Mouse (Mus musculus) limb, embryonic 15.5 days (tissue): ENCODE data around the gene Grik3. TPM values are rescaled to one million over a fixed set of nuclear protein-coding genes. Genes with fewer than 3 reads are reported as not detected.
A peak's percentile ranks its signal among the peaks of the same experiment; 100 is the strongest.
"Not testable (repeated sequence)": the region's sequence is repeated elsewhere in the genome, so short reads cannot be mapped to it uniquely, and the experiment has no call there.

Source experiments
- ATAC-seq: fragments of 200-750 bp; cut with Nextera tagmentation; 2 replicates; pipeline ENCODE4 v1.8.0; 2017; ENCODE audit warnings: low read depth, moderate TSS enrichment; ENCODE audit not compliant: insufficient number of reproducible peaks, low FRiP score, low TSS enrichment
- H3K27ac ChIP-seq: fragments of 300-500 bp; sonication (generic); 2 replicates; pipeline ENCODE4 v1.5.1; 2015; ENCODE audit warnings: moderate library complexity, mild to moderate bottlenecking, inconsistent platforms
- H3K27me3 ChIP-seq: fragments of 300-500 bp; sonication (generic); 2 replicates; pipeline ENCODE4 v1.6.1; 2015; ENCODE audit warnings: inconsistent platforms
- H3K36me3 ChIP-seq: fragments of 300-500 bp; sonication (generic); 2 replicates; pipeline ENCODE4 v1.6.1; 2015; ENCODE audit warnings: inconsistent platforms
- H3K4me1 ChIP-seq: fragments of 300-500 bp; sonication (generic); 2 replicates; pipeline ENCODE4 v1.6.1; 2015; ENCODE audit warnings: inconsistent platforms
- H3K4me2 ChIP-seq: fragments of 300-500 bp; sonication (generic); 2 replicates; pipeline ENCODE4 v1.6.1; 2015; ENCODE audit warnings: mild to moderate bottlenecking, inconsistent platforms
- H3K4me3 ChIP-seq: fragments of 300-500 bp; sonication (generic); 2 replicates; pipeline ENCODE4 v1.5.1; 2015; ENCODE audit warnings: mild to moderate bottlenecking, inconsistent platforms
- H3K9ac ChIP-seq: fragments of 300-500 bp; sonication (generic); 2 replicates; pipeline ENCODE4 v1.6.1; 2015; ENCODE audit warnings: inconsistent platforms
- H3K9me3 ChIP-seq: fragments of 300-500 bp; sonication (generic); 2 replicates; pipeline ENCODE4 v1.6.1; 2016; ENCODE audit warnings: inconsistent platforms
- WGBS: fragments of 180-500 bp; shearing (Covaris S2); methylation state at CpG from one replicate; pipeline ENCODE4 v1.1.7; 2015; 5-methylcytosine and 5-hydroxymethylcytosine counted together
- polyA plus RNA-seq: library from polyadenylated mRNA; unstranded; fragments of >200 nt; fragmentation: Nextera tagmentation; extraction: Ambion mirVana; gene quantifications from 2 replicates; pipeline ENCODE4 v1.2.1, GENCODE M21; 2015

Grik3 gene
- polyA plus RNA-seq, 1 experiment from 2014 or later = 0.38 TPM

- no peak overlapping the region for H3K9ac ChIP-seq
- H3K9me3 ChIP-seq = no peaks in the 10 kb centered on the region
- ATAC-seq = 0 out of 2 replicates have a peak, but pooled peaks have one; percentile 5
- H3K4me2 ChIP-seq = no peak overlapping the region
- peaks cover 20% of the 10 kb centered on the region for H3K27me3 ChIP-seq
- 45% methylated on average over 7 of the region's 7 CpGs for WGBS
- H3K4me1 ChIP-seq = peaks cover 4% of the 10 kb centered on the region; the same call in 1 of the 2 replicates
- H3K27ac ChIP-seq = no peak overlapping the region
- H3K36me3 ChIP-seq = no peaks in the 10 kb centered on the region
- H3K4me3 ChIP-seq = no peak overlapping the region
These were observed 114.0 kb downstream of the Grik3 start for GRCm38 (mm10) chr4:125604494-125604893.

- ATAC-seq = no peak
- Histone ChIP-seq H3K9me3 (no peaks in the 10 kb centered on the region), H3K9ac (no peak overlapping the region), H3K4me3 (no peak overlapping the region), H3K36me3 (no peaks in the 10 kb centered on the region), H3K27me3 (peaks cover 9% of the 10 kb centered on the region), H3K27ac (no peak overlapping the region), H3K4me2 (no peak overlapping the region), H3K4me1 (peaks cover 4% of the 10 kb centered on the region; the same call in 1 of the 2 replicates)
- WGBS = 69% methylated on average over 6 of the region's 6 CpGs
These were observed 115.6 kb downstream of the Grik3 start for GRCm38 (mm10) chr4:125606147-125606546.

- H3K9ac ChIP-seq = no peak overlapping the region
- WGBS = 49% methylated on average over 10 of the region's 10 CpGs
- ATAC-seq = no peak
- H3K9me3 ChIP-seq = no peaks in the 10 kb centered on the region
- no peaks in the 10 kb centered on the region for H3K36me3 ChIP-seq
- H3K4me2 ChIP-seq = no peak overlapping the region
- no peak overlapping the region for H3K4me3 ChIP-seq
- H3K27ac ChIP-seq = no peak overlapping the region
- H3K4me1 ChIP-seq = no peaks in the 10 kb centered on the region
- 0 out of 2 replicates have a peak, but pooled peaks cover 3% of the 10 kb centered on the region for H3K27me3 ChIP-seq
These were observed 117.0 kb downstream of the Grik3 start for GRCm38 (mm10) chr4:125607397-125608042.

- 56% methylated on average over 3 of the region's 4 CpGs for WGBS
- not testable (repeated sequence) for H3K9me3 ChIP-seq, H3K27me3 ChIP-seq, H3K4me2 ChIP-seq, H3K4me1 ChIP-seq, H3K4me3 ChIP-seq, ATAC-seq, H3K36me3 ChIP-seq, H3K27ac ChIP-seq, H3K9ac ChIP-seq
These were observed 118.4 kb downstream of the Grik3 start for GRCm38 (mm10) chr4:125608896-125609295.

GRCm38 (mm10) chr4:125609320-125610306 lies 119.1 kb downstream of the Grik3 start:
- WGBS = 71% methylated on average over 21 of the region's 21 CpGs

GRCm38 (mm10) chr4:125617851-125618250 lies 127.4 kb downstream of the Grik3 start:
- Histone ChIP-seq H3K27me3 (peaks cover 3% of the 10 kb centered on the region; the same call in 1 of the 2 replicates), H3K4me1 (no peaks in the 10 kb centered on the region), H3K4me3 (no peak overlapping the region), H3K9me3 (no peaks in the 10 kb centered on the region), H3K27ac (no peak overlapping the region), H3K9ac (no peak overlapping the region), H3K36me3 (no peaks in the 10 kb centered on the region), H3K4me2 (no peak overlapping the region)
- 82% methylated on average over 14 of the region's 14 CpGs for WGBS
- no peak for ATAC-seq

More at GRCm38 (mm10) chr4:125609320-125610306, 119.1 kb downstream of the Grik3 start:
- 0 out of 2 replicates have a peak, but pooled peaks cover 3% of the 10 kb centered on the region for H3K27me3 ChIP-seq
- no peaks in the 10 kb centered on the region for H3K9me3 ChIP-seq
- no peaks in the 10 kb centered on the region for H3K36me3 ChIP-seq
- H3K27ac ChIP-seq = no peak overlapping the region
- H3K4me1 ChIP-seq = no peaks in the 10 kb centered on the region
- no peak overlapping the region for H3K9ac ChIP-seq
- no peak overlapping the region for H3K4me2 ChIP-seq
- no peak overlapping the region for H3K4me3 ChIP-seq
- no peak for ATAC-seq

- H3K9ac ChIP-seq = no peak overlapping the region
- no peaks in the 10 kb centered on the region for H3K4me1 ChIP-seq
- no peak overlapping the region for H3K27ac ChIP-seq
- H3K27me3 ChIP-seq = peaks cover 3% of the 10 kb centered on the region; the same call in 1 of the 2 replicates
- WGBS = 70% methylated on average over 8 of the region's 8 CpGs
- no peak overlapping the region for H3K4me2 ChIP-seq
- no peak for ATAC-seq
- H3K36me3 ChIP-seq = no peaks in the 10 kb centered on the region
- H3K4me3 ChIP-seq = no peak overlapping the region
- H3K9me3 ChIP-seq = no peaks in the 10 kb centered on the region
These were observed 128.2 kb downstream of the Grik3 start for GRCm38 (mm10) chr4:125618524-125619320.

- no peak for ATAC-seq
- H3K4me3 ChIP-seq = no peak overlapping the region
- no peak overlapping the region for H3K4me2 ChIP-seq
- no peak overlapping the region for H3K27ac ChIP-seq
- H3K9me3 ChIP-seq = no peaks in the 10 kb centered on the region
- H3K4me1 ChIP-seq = peaks cover 3% of the 10 kb centered on the region
- WGBS = 88% methylated on average over 9 of the region's 9 CpGs
- peaks cover 3% of the 10 kb centered on the region; the same call in 1 of the 2 replicates for H3K27me3 ChIP-seq
- H3K9ac ChIP-seq = no peak overlapping the region
- no peaks in the 10 kb centered on the region for H3K36me3 ChIP-seq
These were observed 134.6 kb downstream of the Grik3 start for GRCm38 (mm10) chr4:125624885-125625678.

GRCm38 (mm10) chr4:125629544-125629943 lies 139.0 kb downstream of the Grik3 start:
- peak; percentile 24; the same call in 1 of the 2 replicates for ATAC-seq
- no peaks in the 10 kb centered on the region for H3K27me3 ChIP-seq
- H3K4me1 ChIP-seq = peaks cover 3% of the 10 kb centered on the region
- H3K9ac ChIP-seq = no peak overlapping the region
- H3K4me2 ChIP-seq = no peak overlapping the region
- 49% methylated on average over 4 of the region's 4 CpGs for WGBS
- no peak overlapping the region for H3K27ac ChIP-seq
- no peak overlapping the region for H3K4me3 ChIP-seq
- no peaks in the 10 kb centered on the region for H3K9me3 ChIP-seq
- H3K36me3 ChIP-seq = no peaks in the 10 kb centered on the region

- 87% methylated on average over 11 of the region's 11 CpGs for WGBS
- Histone ChIP-seq H3K4me1 (peaks cover 9% of the 10 kb centered on the region; the same call in 1 of the 2 replicates), H3K4me3 (no peak overlapping the region), H3K36me3 (no peaks in the 10 kb centered on the region), H3K4me2 (no peak overlapping the region), H3K9me3 (no peaks in the 10 kb centered on the region), H3K27ac (no peak overlapping the region), H3K27me3 (no peaks in the 10 kb centered on the region), H3K9ac (no peak overlapping the region)
- no peak for ATAC-seq
These were observed 144.5 kb downstream of the Grik3 start for GRCm38 (mm10) chr4:125635037-125635436.
